Mouse (Mus musculus) liver, embryonic 13.5 days (tissue): ENCODE data around the gene Trnp1. TPM values are rescaled to one million over a fixed set of nuclear protein-coding genes. Genes with fewer than 3 reads are reported as not detected.

Experiments used
- ATAC-seq: fragments of 200-750 bp; cut with Nextera tagmentation; 2 replicates; pipeline ENCODE4 v1.8.0; 2017; ENCODE audit warnings: low read depth, mild to moderate bottlenecking, moderate number of reproducible peaks, moderate library complexity
- DNase-seq: peaks from one replicate; pipeline ENCODE4 v3.0.0; 2022
- H3K27ac ChIP-seq: fragments of 300-500 bp; sonication (generic); 2 replicates; pipeline ENCODE4 v1.5.1; 2015; ENCODE audit warnings: moderate library complexity, mild to moderate bottlenecking, inconsistent platforms
- H3K27me3 ChIP-seq: fragments of 300-500 bp; sonication (generic); 2 replicates; pipeline ENCODE4 v1.6.1; 2015; ENCODE audit warnings: mild to moderate bottlenecking, inconsistent platforms
- H3K36me3 ChIP-seq: fragments of 300-500 bp; sonication (generic); 2 replicates; pipeline ENCODE4 v1.6.1; 2015; ENCODE audit warnings: mild to moderate bottlenecking, inconsistent platforms
- H3K4me1 ChIP-seq: fragments of 300-500 bp; sonication (generic); replicated peaks from 2 replicates; pipeline ENCODE4 v1.6.1; 2015; ENCODE audit warnings: inconsistent platforms
- H3K4me2 ChIP-seq: fragments of 300-500 bp; sonication (generic); 2 replicates; pipeline ENCODE4 v1.6.1; 2015; ENCODE audit warnings: inconsistent platforms, mild to moderate bottlenecking, moderate library complexity
- H3K4me3 ChIP-seq: fragments of 300-500 bp; sonication (generic); replicated peaks from 2 replicates; pipeline ENCODE4 v1.5.1; 2015; ENCODE audit warnings: mild to moderate bottlenecking, inconsistent platforms
- H3K9ac ChIP-seq: fragments of 300-500 bp; sonication (generic); 2 replicates; pipeline ENCODE4 v1.6.1; 2015; ENCODE audit warnings: mild to moderate bottlenecking, inconsistent platforms
- H3K9me3 ChIP-seq: fragments of 300-500 bp; sonication (generic); replicated peaks from 2 replicates; pipeline ENCODE4 v1.6.1; 2016; ENCODE audit warnings: inconsistent platforms
- WGBS: fragments of 180-500 bp; shearing (Covaris S2); methylation state at CpG from one replicate; pipeline ENCODE4 v1.1.7; 2015; ENCODE audit not compliant: insufficient replicate concordance; 5-methylcytosine and 5-hydroxymethylcytosine counted together
- polyA plus RNA-seq: library from polyadenylated mRNA; unstranded; fragments of >200 nt; fragmentation: Nextera tagmentation; extraction: Ambion mirVana; gene quantifications from 2 replicates; pipeline ENCODE4 v1.2.1, GENCODE M21; 2015

The Trnp1 gene
- polyA plus RNA-seq, 1 experiment from 2014 or later, result 0.06 TPM

- H3K4me3 ChIP-seq, result peak overlapping the region; percentile 53
- ATAC-seq, result no peak; the same call in 1 of the 2 replicates
- H3K9me3 ChIP-seq, result no peaks in the 10 kb centered on the region
- H3K4me2 ChIP-seq, result peak overlapping the region; percentile 77
- 3% methylated on average over 34 of the region's 34 CpGs for WGBS
- no peaks in the 10 kb centered on the region for H3K36me3 ChIP-seq
- DNase-seq, result no peak
- H3K4me1 ChIP-seq, result peaks cover 22% of the 10 kb centered on the region
- H3K27ac ChIP-seq, result no peak overlapping the region
- H3K9ac ChIP-seq, result peak overlapping the region; percentile 51; the same call in 1 of the 2 replicates
- H3K27me3 ChIP-seq, result peaks cover 93% of the 10 kb centered on the region
Measured at GRCm38 (mm10) chr4:133480185-133480537, 18.2 kb downstream of the Trnp1 start.

- peaks cover 93% of the 10 kb centered on the region for H3K27me3 ChIP-seq
Measured at GRCm38 (mm10) chr4:133479458-133480184, 18.7 kb downstream of the Trnp1 start, which contains the start of gene Tent5b. Gene Tent5b (plus strand): TSS chr4:133480132.

GRCm38 (mm10) chr4:133473833-133474232 is 24.5 kb downstream of the Trnp1 start:
- H3K4me2 ChIP-seq, result no peak overlapping the region
- WGBS, result 61% methylated on average over 2 of the region's 2 CpGs
- H3K27ac ChIP-seq, result no peak overlapping the region
- H3K36me3 ChIP-seq, result no peaks in the 10 kb centered on the region
- H3K9me3 ChIP-seq, result no peaks in the 10 kb centered on the region; the same call in 1 of the 2 replicates
- DNase-seq, result no peak
- ATAC-seq, result no peak
- no peak overlapping the region for H3K9ac ChIP-seq
- H3K4me3 ChIP-seq, result no peak overlapping the region
- 0 out of 2 replicates have a peak, but pooled peaks cover under 1% of the 10 kb centered on the region for H3K4me1 ChIP-seq
- H3K27me3 ChIP-seq, result peaks cover 50% of the 10 kb centered on the region

More at GRCm38 (mm10) chr4:133479458-133480184, 18.7 kb downstream of the Trnp1 start, which contains the start of gene Tent5b:
- H3K4me1 ChIP-seq, result peaks cover 21% of the 10 kb centered on the region
- no peak within 1 kb of the TSS for H3K27ac ChIP-seq
- 4% methylated on average over 29 of the region's 29 CpGs for WGBS
- H3K4me3 ChIP-seq, result peak within 1 kb of the TSS; percentile 53
- peak within 1 kb of the TSS; percentile 77 for H3K4me2 ChIP-seq
- H3K9me3 ChIP-seq, result no peaks in the 10 kb centered on the region
- peak; percentile 98 for ATAC-seq
- H3K36me3 ChIP-seq, result no peaks in the 10 kb centered on the region
- DNase-seq, result peak; percentile 93
- peak within 1 kb of the TSS; percentile 51; the same call in 1 of the 2 replicates for H3K9ac ChIP-seq

- ATAC-seq (no peak), DNase-seq (no peak)
- Histone ChIP-seq H3K9ac (no peak overlapping the region), H3K4me3 (no peak overlapping the region), H3K9me3 (no peaks in the 10 kb centered on the region; the same call in 1 of the 2 replicates), H3K4me1 (peaks cover 12% of the 10 kb centered on the region), H3K4me2 (no peak overlapping the region), H3K27me3 (peaks cover 40% of the 10 kb centered on the region), H3K36me3 (no peaks in the 10 kb centered on the region), H3K27ac (no peak overlapping the region)
- 65% methylated on average over 7 of the region's 7 CpGs for WGBS
Measured at GRCm38 (mm10) chr4:133471135-133471821, 27.1 kb downstream of the Trnp1 start.

GRCm38 (mm10) chr4:133469122-133469521 is 29.2 kb downstream of the Trnp1 start:
- Histone ChIP-seq H3K4me1 (peaks cover 12% of the 10 kb centered on the region), H3K27ac (no peak overlapping the region), H3K4me2 (no peak overlapping the region), H3K36me3 (no peaks in the 10 kb centered on the region), H3K27me3 (peaks cover 23% of the 10 kb centered on the region), H3K9me3 (no peaks in the 10 kb centered on the region; the same call in 1 of the 2 replicates), H3K4me3 (no peak overlapping the region), H3K9ac (no peak overlapping the region)
- ATAC-seq, result no peak
- no peak for DNase-seq
- 20% methylated on average over 12 of the region's 12 CpGs for WGBS

- Histone ChIP-seq H3K27me3 (peaks cover 23% of the 10 kb centered on the region), H3K36me3 (no peaks in the 10 kb centered on the region), H3K4me2 (peak overlapping the region; percentile 73), H3K27ac (no peak overlapping the region), H3K4me1 (peaks cover 16% of the 10 kb centered on the region), H3K9ac (no peak overlapping the region), H3K9me3 (no peaks in the 10 kb centered on the region; the same call in 1 of the 2 replicates), H3K4me3 (peak overlapping the region; percentile 51)
- peak; percentile 60 for DNase-seq
- 3% methylated on average over 27 of the region's 27 CpGs for WGBS
- peak; percentile 68; the same call in 1 of the 2 replicates for ATAC-seq
Measured at GRCm38 (mm10) chr4:133468080-133468479, 30.3 kb downstream of the Trnp1 start.

- Histone ChIP-seq H3K27ac (no peak overlapping the region), H3K4me1 (peaks cover 15% of the 10 kb centered on the region), H3K36me3 (no peaks in the 10 kb centered on the region), H3K9me3 (no peaks in the 10 kb centered on the region), H3K9ac (no peak overlapping the region), H3K4me3 (no peak overlapping the region), H3K27me3 (peaks cover 7% of the 10 kb centered on the region), H3K4me2 (no peak overlapping the region)
- no peak for ATAC-seq
- DNase-seq, result no peak
- WGBS, result 23% methylated on average over 6 of the region's 6 CpGs
Measured at GRCm38 (mm10) chr4:133463184-133463583, 35.2 kb downstream of the Trnp1 start.

- 69% methylated on average over 4 of the region's 4 CpGs for WGBS
- ATAC-seq (no peak), DNase-seq (no peak)
- Histone ChIP-seq H3K27ac (no peak overlapping the region), H3K9me3 (no peaks in the 10 kb centered on the region), H3K36me3 (no peaks in the 10 kb centered on the region), H3K4me1 (peaks cover 10% of the 10 kb centered on the region), H3K9ac (no peak overlapping the region), H3K27me3 (no peaks in the 10 kb centered on the region), H3K4me3 (no peak overlapping the region), H3K4me2 (no peak overlapping the region)
Measured at GRCm38 (mm10) chr4:133461362-133461761, 37.0 kb downstream of the Trnp1 start.

GRCm38 (mm10) chr4:133460796-133461325 is 37.5 kb downstream of the Trnp1 start:
- ATAC-seq (no peak), DNase-seq (no peak)
- 40% methylated on average over 5 of the region's 5 CpGs for WGBS
- no peaks in the 10 kb centered on the region for H3K36me3 ChIP-seq
- no peak overlapping the region for H3K27ac ChIP-seq
- no peaks in the 10 kb centered on the region for H3K9me3 ChIP-seq
- no peak overlapping the region for H3K9ac ChIP-seq
- no peak overlapping the region for H3K4me3 ChIP-seq
- peaks cover 10% of the 10 kb centered on the region for H3K4me1 ChIP-seq
- H3K27me3 ChIP-seq, result no peaks in the 10 kb centered on the region
- H3K4me2 ChIP-seq, result no peak overlapping the region

GRCm38 (mm10) chr4:133460006-133460405 is 38.3 kb downstream of the Trnp1 start:
- ATAC-seq, result no peak
- Histone ChIP-seq H3K4me1 (peaks cover 10% of the 10 kb centered on the region), H3K27me3 (no peaks in the 10 kb centered on the region), H3K9me3 (no peaks in the 10 kb centered on the region), H3K4me2 (no peak overlapping the region), H3K27ac (no peak overlapping the region), H3K36me3 (no peaks in the 10 kb centered on the region), H3K4me3 (no peak overlapping the region), H3K9ac (no peak overlapping the region)
- WGBS, result 72% methylated on average over 1 of the region's 1 CpGs
- no peak for DNase-seq

- Histone ChIP-seq H3K9me3 (no peaks in the 10 kb centered on the region), H3K9ac (no peak overlapping the region), H3K4me1 (peaks cover 6% of the 10 kb centered on the region), H3K4me2 (no peak overlapping the region), H3K36me3 (no peaks in the 10 kb centered on the region), H3K27ac (no peak overlapping the region), H3K27me3 (no peaks in the 10 kb centered on the region), H3K4me3 (no peak overlapping the region)
- DNase-seq, result no peak
- ATAC-seq, result no peak
- 54% methylated on average over 3 of the region's 3 CpGs for WGBS
Measured at GRCm38 (mm10) chr4:133458044-133458443, 40.3 kb downstream of the Trnp1 start.
